Mouse (Mus musculus) limb, embryonic 11.5 days (tissue): ENCODE data around the gene Kprp. TPM values are rescaled to one million over a fixed set of nuclear protein-coding genes. Genes with fewer than 3 reads are reported as not detected.
"Not testable (repeated sequence)": the region's sequence is repeated elsewhere in the genome, so short reads cannot be mapped to it uniquely, and the experiment has no call there.

Source experiments
- ATAC-seq: fragments of 200-750 bp; cut with Nextera tagmentation; 2 replicates; pipeline ENCODE4 v1.8.0; 2017; ENCODE audit warnings: low read depth; ENCODE audit not compliant: insufficient number of reproducible peaks, low FRiP score, low TSS enrichment
- DNase-seq: peaks from one replicate; pipeline ENCODE4 v3.0.0-alpha.2; 2015; ENCODE audit warnings: low spot score
- H3K27ac ChIP-seq: fragments of 300-500 bp; sonication (generic); replicated peaks from 2 replicates; pipeline ENCODE4 v1.5.1; 2014; ENCODE audit warnings: low read depth, mild to moderate bottlenecking, low read length
- H3K27me3 ChIP-seq: fragments of 300-500 bp; sonication (generic); 2 replicates; pipeline ENCODE4 v1.6.1; 2014; ENCODE audit warnings: mild to moderate bottlenecking, low read length, mixed read lengths; ENCODE audit not compliant: control insufficient read depth, insufficient read depth
- H3K36me3 ChIP-seq: fragments of 300-500 bp; sonication (generic); 2 replicates; pipeline ENCODE4 v1.6.1; 2014; ENCODE audit warnings: mild to moderate bottlenecking, low read length, moderate library complexity, mixed read lengths; ENCODE audit not compliant: control insufficient read depth, insufficient read depth
- H3K4me1 ChIP-seq: fragments of 300-500 bp; sonication (generic); 2 replicates; pipeline ENCODE4 v1.6.1; 2014; ENCODE audit warnings: low read length, mixed read lengths; ENCODE audit not compliant: control insufficient read depth, insufficient read depth
- H3K4me2 ChIP-seq: fragments of 300-500 bp; sonication (generic); 2 replicates; pipeline ENCODE4 v1.6.1; 2014; ENCODE audit warnings: low read depth, mild to moderate bottlenecking, moderate library complexity; ENCODE audit not compliant: severe bottlenecking
- H3K4me3 ChIP-seq: fragments of 300-500 bp; sonication (generic); 2 replicates; pipeline ENCODE4 v1.5.1; 2014; ENCODE audit warnings: low read depth, low read length
- H3K9ac ChIP-seq: fragments of 300-500 bp; sonication (generic); 2 replicates; pipeline ENCODE4 v1.6.1; 2014; ENCODE audit warnings: mild to moderate bottlenecking, low read length
- H3K9me3 ChIP-seq: fragments of 300-500 bp; sonication (generic); 2 replicates; pipeline ENCODE4 v1.6.1; 2016; ENCODE audit warnings: low read length; ENCODE audit not compliant: control insufficient read depth
- WGBS: fragments of 180-500 bp; shearing (Covaris S2); extraction: QIAGEN DNeasy Blood & Tissue Kit; methylation state at CpG from one replicate; pipeline ENCODE4 v1.1.7; 2014; 5-methylcytosine and 5-hydroxymethylcytosine counted together
- polyA plus RNA-seq: library from polyadenylated mRNA; unstranded; fragments of >200 nt; fragmentation: Nextera tagmentation; extraction: Ambion mirVana; gene quantifications from 2 replicates; pipeline ENCODE4 v1.2.1, GENCODE M21; 2014

The Kprp gene
- polyA plus RNA-seq, result not detected in 2 replicates

GRCm38 (mm10) chr3:92827108-92827507, at the start of gene Kprp:
Gene Kprp (minus strand): TSS chr3:92827247.
- no peak within 1 kb of the TSS for H3K4me2 ChIP-seq
- H3K27me3 ChIP-seq, result no peaks in the 10 kb centered on the region
- DNase-seq (no peak), ATAC-seq (no peak)
- H3K27ac ChIP-seq, result no peak within 1 kb of the TSS
- H3K4me1 ChIP-seq, result no peaks in the 10 kb centered on the region
- H3K9me3 ChIP-seq, result no peaks in the 10 kb centered on the region
- WGBS, result 68% methylated on average over 1 of the region's 1 CpGs
- H3K4me3 ChIP-seq, result no peak within 1 kb of the TSS
- H3K36me3 ChIP-seq, result no peaks in the 10 kb centered on the region
- no peak within 1 kb of the TSS for H3K9ac ChIP-seq

- H3K4me2 ChIP-seq, result no peak overlapping the region
- no peak overlapping the region for H3K4me3 ChIP-seq
- H3K4me1 ChIP-seq, result no peaks in the 10 kb centered on the region
- 86% methylated on average over 3 of the region's 3 CpGs for WGBS
- DNase-seq (no peak), ATAC-seq (no peak)
- H3K36me3 ChIP-seq, result no peaks in the 10 kb centered on the region
- no peak overlapping the region for H3K9ac ChIP-seq
- no peaks in the 10 kb centered on the region for H3K27me3 ChIP-seq
- no peak overlapping the region for H3K27ac ChIP-seq
- no peaks in the 10 kb centered on the region for H3K9me3 ChIP-seq
Measured at GRCm38 (mm10) chr3:92874180-92874579, 47.1 kb upstream of the Kprp start.

GRCm38 (mm10) chr3:92870116-92870515, 43.1 kb upstream of the Kprp start, which contains the start of gene 2310050C09Rik:
Gene 2310050C09Rik (minus strand): TSS chr3:92870216.
- WGBS, result 63% methylated on average over 4 of the region's 4 CpGs
- H3K36me3 ChIP-seq, result no peaks in the 10 kb centered on the region
- no peak for ATAC-seq
- no peaks in the 10 kb centered on the region for H3K4me1 ChIP-seq
- H3K27me3 ChIP-seq, result no peaks in the 10 kb centered on the region
- H3K27ac ChIP-seq, result no peak within 1 kb of the TSS
- DNase-seq, result no peak
- H3K9me3 ChIP-seq, result no peaks in the 10 kb centered on the region
- H3K9ac ChIP-seq, result no peak within 1 kb of the TSS
- H3K4me3 ChIP-seq, result no peak within 1 kb of the TSS
- no peak within 1 kb of the TSS for H3K4me2 ChIP-seq

- no peak for ATAC-seq
- no peak within 1 kb of the TSS for H3K4me2 ChIP-seq
- no peaks in the 10 kb centered on the region for H3K4me1 ChIP-seq
- H3K27me3 ChIP-seq, result no peaks in the 10 kb centered on the region
- H3K9me3 ChIP-seq, result no peaks in the 10 kb centered on the region
- H3K36me3 ChIP-seq, result no peaks in the 10 kb centered on the region
- no peak within 1 kb of the TSS for H3K9ac ChIP-seq
- DNase-seq, result no peak
- 92% methylated on average over 3 of the region's 3 CpGs for WGBS
- H3K27ac ChIP-seq, result no peak within 1 kb of the TSS
- no peak within 1 kb of the TSS for H3K4me3 ChIP-seq
Measured at GRCm38 (mm10) chr3:92851186-92851585, 24.1 kb upstream of the Kprp start, which contains the start of gene Lce1l. Gene Lce1l (minus strand): TSS chr3:92851286.

- ATAC-seq (no peak), DNase-seq (no peak)
- no peak overlapping the region for H3K4me3 ChIP-seq
- no peaks in the 10 kb centered on the region for H3K4me1 ChIP-seq
- H3K9ac ChIP-seq, result no peak overlapping the region
- H3K27me3 ChIP-seq, result no peaks in the 10 kb centered on the region
- H3K4me2 ChIP-seq, result no peak overlapping the region
- WGBS, result 42% methylated on average over 1 of the region's 1 CpGs
- H3K36me3 ChIP-seq, result no peaks in the 10 kb centered on the region
- H3K27ac ChIP-seq, result no peak overlapping the region
- no peaks in the 10 kb centered on the region for H3K9me3 ChIP-seq
Measured at GRCm38 (mm10) chr3:92825808-92826207, 1.2 kb downstream of the Kprp start.

GRCm38 (mm10) chr3:92816036-92816435, 11.0 kb downstream of the Kprp start:
- ATAC-seq, DNase-seq, H3K36me3 ChIP-seq, H3K4me2 ChIP-seq, H3K4me3 ChIP-seq, H3K27ac ChIP-seq, H3K27me3 ChIP-seq, H3K9ac ChIP-seq, H3K4me1 ChIP-seq, H3K9me3 ChIP-seq: not testable (repeated sequence)
- 91% methylated on average over 2 of the region's 2 CpGs for WGBS

- Histone ChIP-seq H3K4me1 (no peaks in the 10 kb centered on the region), H3K27ac (no peak overlapping the region), H3K4me2 (no peak overlapping the region), H3K27me3 (no peaks in the 10 kb centered on the region), H3K9ac (no peak overlapping the region), H3K4me3 (no peak overlapping the region), H3K36me3 (no peaks in the 10 kb centered on the region), H3K9me3 (no peaks in the 10 kb centered on the region)
- ATAC-seq, result no peak
- DNase-seq, result no peak
- 89% methylated on average over 3 of the region's 3 CpGs for WGBS
Measured at GRCm38 (mm10) chr3:92815581-92815980, 11.5 kb downstream of the Kprp start.

- ATAC-seq, result no peak
- no peak within 1 kb of the TSS for H3K4me2 ChIP-seq
- H3K27ac ChIP-seq, result no peak within 1 kb of the TSS
- no peaks in the 10 kb centered on the region for H3K36me3 ChIP-seq
- H3K9me3 ChIP-seq, result no peaks in the 10 kb centered on the region
- DNase-seq, result no peak
- H3K4me3 ChIP-seq, result no peak within 1 kb of the TSS
- H3K27me3 ChIP-seq, result no peaks in the 10 kb centered on the region
- no peak within 1 kb of the TSS for H3K9ac ChIP-seq
- H3K4me1 ChIP-seq, result no peaks in the 10 kb centered on the region
Measured at GRCm38 (mm10) chr3:92807791-92808190, 19.3 kb downstream of the Kprp start, which contains the start of gene Lce1k. Gene Lce1k (minus strand): TSS chr3:92807891.

- ATAC-seq, result no peak
- 96% methylated on average over 1 of the region's 1 CpGs for WGBS
Measured at GRCm38 (mm10) chr3:92790414-92790813, 36.6 kb downstream of the Kprp start, which contains the start of gene Lce1j. Gene Lce1j (minus strand): TSS chr3:92790514.

More at GRCm38 (mm10) chr3:92790414-92790813, 36.6 kb downstream of the Kprp start, which contains the start of gene Lce1j:
- Histone ChIP-seq H3K9me3 (no peaks in the 10 kb centered on the region), H3K4me1 (no peaks in the 10 kb centered on the region), H3K4me2 (no peak within 1 kb of the TSS), H3K4me3 (no peak within 1 kb of the TSS), H3K36me3 (no peaks in the 10 kb centered on the region), H3K9ac (no peak within 1 kb of the TSS), H3K27ac (no peak within 1 kb of the TSS), H3K27me3 (no peaks in the 10 kb centered on the region)
- DNase-seq, result no peak
